Mouse (Mus musculus) ES-E14 (cell line): ENCODE measurements around the gene Tbr1. TPM values are rescaled to one million over a fixed set of nuclear protein-coding genes. Genes with fewer than 3 reads are reported as not detected.

ENCODE experiments used
- DNase-seq: peaks from one replicate; pipeline ENCODE4 v3.0.0-alpha.2; 2013; ENCODE audit warnings: low read depth, low spot score
- H3K27ac ChIP-seq: 2 replicates; pipeline ENCODE4 v1.5.1; 2012; ENCODE audit warnings: low read depth, mild to moderate bottlenecking, low read length, moderate library complexity, mixed read lengths; ENCODE audit not compliant: poor library complexity, insufficient read depth, severe bottlenecking
- H3K36me3 ChIP-seq: 2 replicates; pipeline ENCODE4 v1.6.1; 2012; ENCODE audit warnings: mild to moderate bottlenecking, low read length, moderate library complexity, mixed read lengths; ENCODE audit not compliant: control insufficient read depth, poor library complexity, insufficient read depth, severe bottlenecking
- H3K4me1 ChIP-seq, 2 experiments: fragments of 150-350 bp in 1 of 2; sonication (generic) in 1 of 2; 2 replicates each; pipeline ENCODE4 v1.6.1; 2012; ENCODE audit warnings: low read length in 2 of 2, mild to moderate bottlenecking in 1 of 2, mixed read lengths in 1 of 2; ENCODE audit not compliant: control insufficient read depth in 2 of 2, insufficient read depth in 2 of 2, poor library complexity in 1 of 2
- H3K4me3 ChIP-seq, 2 experiments: fragments of 150-350 bp in 1 of 2; sonication (generic) in 1 of 2; 2 replicates each; pipeline ENCODE4 v1.5.1; 2012; ENCODE audit warnings: low read length in 2 of 2, low read depth in 1 of 2, mild to moderate bottlenecking in 1 of 2, mixed read lengths in 1 of 2; ENCODE audit not compliant: insufficient read depth in 1 of 2, poor library complexity in 1 of 2, severe bottlenecking in 1 of 2
- H3K9ac ChIP-seq: 2 replicates; pipeline ENCODE4 v1.6.1; 2012; ENCODE audit warnings: low read depth, mild to moderate bottlenecking, low read length, mixed read lengths; ENCODE audit not compliant: poor library complexity, insufficient read depth, severe bottlenecking
- H3K9me3 ChIP-seq: fragments of 150-350 bp; sonication (generic); 2 replicates; pipeline ENCODE4 v1.6.1; 2012; ENCODE audit warnings: low read depth, mild to moderate bottlenecking, low read length; ENCODE audit not compliant: control insufficient read depth, insufficient read depth
- CHD2 ChIP-seq: IDR thresholded peaks from 2 replicates; pipeline ENCODE4 v1.6.1; 2014; ENCODE audit warnings: mild to moderate bottlenecking, low read depth, low read length, inconsistent platforms
- HCFC1 ChIP-seq: IDR thresholded peaks from 2 replicates; pipeline ENCODE4 v1.6.1; 2012; ENCODE audit warnings: low read length, inconsistent platforms, borderline replicate concordance; ENCODE audit not compliant: insufficient read depth
- MAFK ChIP-seq: IDR thresholded peaks from 2 replicates; pipeline ENCODE4 v1.6.1; 2014; ENCODE audit warnings: mild to moderate bottlenecking, low read depth, low read length, inconsistent platforms; ENCODE audit not compliant: insufficient read depth
- ZC3H11A ChIP-seq: IDR thresholded peaks from 2 replicates; pipeline ENCODE4 v1.6.1; 2012; ENCODE audit warnings: low read depth, mild to moderate bottlenecking, inconsistent platforms, low read length, borderline replicate concordance
- ZNF384 ChIP-seq: IDR thresholded peaks from 2 replicates; pipeline ENCODE4 v1.6.1; 2012; ENCODE audit warnings: low read depth, low read length, inconsistent platforms
- in situ Hi-C, 2 experiments: fragments of 600-800 bp; cut with MboI; formaldehyde crosslinking; loops; one replicate each; pipeline ENCODE4 v1.15.1; 2025; ENCODE audit warnings: low sequenced_read_pairs in 2 of 2, inconsistent platforms in 1 of 2; ENCODE audit not compliant: unreplicated experiment in 2 of 2
- total RNA-seq: library from RNA; depleted of rRNA; stranded (reverse); fragments of 300-350 nt; gene quantifications from 2 replicates; pipeline ENCODE4 v1.2.3, GENCODE M21; 2012

Gene Tbr1
- total RNA-seq, 1 experiment = 0.80 TPM

DNA sequence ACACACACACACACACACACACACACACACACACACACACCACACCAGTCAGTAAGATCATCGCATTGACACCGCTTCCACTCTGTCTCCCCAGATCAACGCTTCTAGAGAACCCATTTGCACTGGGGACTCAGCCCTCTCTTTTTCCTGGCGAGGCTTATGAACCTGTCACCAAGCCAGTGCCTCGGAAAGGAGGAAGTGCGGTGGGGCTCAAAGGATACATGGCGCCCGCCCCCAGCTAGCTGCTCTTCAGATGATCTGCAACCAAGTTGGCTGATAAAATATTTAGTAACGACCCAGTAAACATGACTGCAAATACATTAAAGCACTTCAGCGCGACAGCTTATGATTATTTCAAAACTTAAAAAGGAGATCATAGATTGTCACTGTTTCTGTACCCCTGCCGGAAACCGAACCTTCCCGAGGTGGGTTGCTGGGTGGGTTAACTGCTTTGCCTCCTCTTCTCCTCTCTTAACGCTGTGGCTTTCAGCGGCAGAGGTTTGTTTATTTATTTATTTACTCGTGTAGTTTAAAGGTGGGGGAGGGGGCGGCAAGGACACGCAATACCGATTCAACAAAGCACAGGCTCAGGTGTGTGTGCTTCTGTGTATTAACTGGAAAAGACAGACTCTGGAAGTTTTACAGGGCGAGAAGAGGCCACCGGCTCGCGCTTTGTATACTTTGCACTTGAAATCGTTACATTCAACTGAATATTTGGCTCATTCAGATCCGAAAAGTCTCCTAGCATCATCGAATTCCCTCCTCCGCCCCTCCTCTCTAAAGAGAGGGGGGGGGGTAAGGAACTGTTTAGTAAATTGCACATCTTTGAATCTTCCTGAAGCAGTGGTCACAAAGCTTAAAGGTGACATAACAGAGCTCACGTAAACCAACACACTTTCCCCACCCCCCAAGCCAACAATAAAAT, 975 bp downstream of the Tbr1 start:
- no peak overlapping the region for H3K4me3 ChIP-seq
- peaks cover 2% of the 10 kb centered on the region; the same call in 1 of the 2 replicates for H3K36me3 ChIP-seq
- in situ Hi-C loops = no loop called here
- H3K9ac ChIP-seq = no peak overlapping the region
- H3K4me1 ChIP-seq = no peaks in the 10 kb centered on the region
- DNase-seq = no peak
- H3K9me3 ChIP-seq = no peaks in the 10 kb centered on the region
- TF ChIP-seq ZC3H11A = no peak
- H3K27ac ChIP-seq = no peak overlapping the region

GRCm38 (mm10) chr2:61804382-61804840, 1.7 kb downstream of the Tbr1 start:
- no peak for DNase-seq
- Histone ChIP-seq H3K9me3 (no peaks in the 10 kb centered on the region), H3K27ac (no peak overlapping the region), H3K9ac (no peak overlapping the region), H3K4me3 (no peak overlapping the region), H3K4me1 (no peaks in the 10 kb centered on the region), H3K36me3 (peaks cover 2% of the 10 kb centered on the region; the same call in 1 of the 2 replicates)
- TF ChIP-seq HCFC1 (no peak), CHD2 (no peak), ZC3H11A (no peak), MAFK (no peak), ZNF384 (no peak)
- in situ Hi-C loops = no loop called here

DNA sequence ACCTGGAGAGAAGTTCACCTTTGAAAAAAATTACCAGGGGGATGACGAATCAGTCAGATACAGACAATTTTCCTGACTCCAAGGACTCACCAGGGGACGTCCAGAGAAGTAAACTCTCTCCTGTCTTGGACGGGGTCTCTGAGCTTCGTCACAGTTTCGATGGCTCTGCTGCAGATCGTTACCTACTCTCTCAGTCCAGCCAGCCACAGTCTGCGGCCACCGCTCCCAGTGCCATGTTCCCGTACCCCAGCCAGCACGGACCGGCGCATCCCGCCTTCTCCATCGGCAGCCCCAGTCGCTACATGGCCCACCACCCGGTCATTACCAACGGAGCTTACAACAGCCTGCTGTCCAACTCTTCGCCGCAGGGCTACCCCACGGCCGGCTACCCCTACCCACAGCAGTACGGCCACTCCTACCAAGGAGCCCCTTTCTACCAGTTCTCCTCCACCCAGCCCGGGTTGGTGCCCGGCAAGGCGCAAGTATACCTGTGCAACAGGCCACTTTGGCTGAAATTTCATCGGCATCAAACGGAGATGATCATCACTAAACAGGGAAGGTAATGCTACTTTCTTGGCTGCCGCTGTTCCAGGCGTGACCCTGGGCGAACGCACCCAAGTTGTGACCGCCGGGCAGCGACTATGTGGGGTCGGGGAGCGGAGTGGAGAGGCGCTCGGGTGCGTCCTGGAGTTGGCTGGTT, 2.3 kb downstream of the Tbr1 start:
- H3K4me3 ChIP-seq = peak overlapping the region; percentile 22 to 42; a peak in 2 of 4 replicates
- in situ Hi-C loops = no loop called here
- no peak overlapping the region for H3K27ac ChIP-seq

DNA sequence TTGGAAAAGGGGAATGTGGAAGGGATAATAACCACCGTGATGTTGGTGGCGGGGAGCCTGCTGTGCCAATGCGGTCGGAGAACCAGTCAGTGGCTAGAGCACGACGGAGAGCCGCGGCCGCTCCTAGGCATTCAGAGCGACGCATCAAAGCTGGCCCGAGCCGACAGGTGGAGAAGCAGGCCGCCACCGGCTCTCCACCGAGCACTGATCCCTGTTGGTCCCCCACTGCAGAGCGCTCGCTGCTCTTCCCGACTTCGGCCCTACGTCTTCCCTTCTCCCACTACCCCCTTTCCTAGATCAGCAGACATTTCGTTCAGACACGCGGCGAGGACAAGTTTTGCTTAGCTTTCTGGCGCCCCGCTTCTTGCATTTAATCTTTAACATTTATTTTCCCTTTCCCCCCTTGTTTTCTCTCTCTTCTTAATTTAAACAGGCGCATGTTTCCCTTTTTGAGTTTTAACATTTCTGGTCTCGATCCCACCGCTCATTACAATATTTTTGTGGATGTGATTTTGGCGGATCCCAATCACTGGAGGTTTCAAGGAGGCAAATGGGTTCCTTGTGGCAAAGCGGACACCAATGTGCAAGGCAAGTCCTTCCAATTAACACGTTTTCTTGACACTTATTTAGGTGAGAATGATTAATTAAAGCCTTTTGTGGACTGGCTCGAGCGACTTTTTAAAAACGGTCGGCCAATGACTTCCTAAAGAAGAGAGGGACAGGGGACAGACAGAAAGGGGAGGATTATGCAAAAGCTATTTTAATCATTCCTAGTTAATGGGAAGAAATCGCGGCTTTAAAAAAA, 3.0 kb downstream of the Tbr1 start:
- Histone ChIP-seq H3K27ac (no peak overlapping the region), H3K36me3 (no peaks in the 10 kb centered on the region), H3K9me3 (no peaks in the 10 kb centered on the region), H3K9ac (no peak overlapping the region), H3K4me1 (no peaks in the 10 kb centered on the region), H3K4me3 (peak overlapping the region; percentile 22 to 42; a peak in 3 of 4 replicates)
- in situ Hi-C loops = no loop called here
- TF ChIP-seq MAFK (no peak), ZC3H11A (no peak), CHD2 (no peak), HCFC1 (no peak), ZNF384 (no peak)
- no peak for DNase-seq

More for the DNA sequence above, 2.3 kb downstream of the Tbr1 start:
- no peak for DNase-seq
- peaks cover under 1% of the 10 kb centered on the region; the same call in 1 of the 2 replicates for H3K36me3 ChIP-seq
- H3K4me1 ChIP-seq = no peaks in the 10 kb centered on the region
- H3K9ac ChIP-seq = no peak overlapping the region
- H3K9me3 ChIP-seq = no peaks in the 10 kb centered on the region
- TF ChIP-seq ZNF384 (no peak), CHD2 (no peak)
